Mouse (Mus musculus): ENCODE results near the gene Cort.
"Not testable (repeated sequence)": the region's sequence is repeated elsewhere in the genome, so short reads cannot be mapped to it uniquely, and the experiment has no call there.

The Cort gene

GRCm38 (mm10) chr4:149145151-149145550, 18.6 kb upstream of the Cort start:
- DNase-seq: no peak

- DNase-seq: peak; percentile 79
Measured at GRCm38 (mm10) chr4:149144459-149144858, 17.9 kb upstream of the Cort start.

- no peak for DNase-seq
Measured at GRCm38 (mm10) chr4:149143594-149143993, 17.0 kb upstream of the Cort start.

GRCm38 (mm10) chr4:149138515-149138914, 12.0 kb upstream of the Cort start:
- DNase-seq: no peak

GRCm38 (mm10) chr4:149136982-149137770, 10.6 kb upstream of the Cort start, which contains the start of gene Cenps:
Cenps (minus strand) TSS chr4:149137629.
- peak; percentile 93 for DNase-seq

- DNase-seq: no peak
Measured at GRCm38 (mm10) chr4:149136116-149136850, 9.7 kb upstream of the Cort start.

- DNase-seq: no peak
Measured at GRCm38 (mm10) chr4:149133395-149133794, 6.8 kb upstream of the Cort start.

- DNase-seq: no peak
Measured at GRCm38 (mm10) chr4:149131789-149132565, 5.4 kb upstream of the Cort start.

GRCm38 (mm10) chr4:149131021-149131752, 4.6 kb upstream of the Cort start:
- DNase-seq: no peak

GRCm38 (mm10) chr4:149128467-149128866, 1.9 kb upstream of the Cort start:
- no peak for DNase-seq

GRCm38 (mm10) chr4:149126115-149126509, 451 bp downstream of the Cort start:
- DNase-seq: no peak

- no peak for DNase-seq
Measured at GRCm38 (mm10) chr4:149125341-149126114, 1.0 kb downstream of the Cort start.

- DNase-seq: no peak
Measured at GRCm38 (mm10) chr4:149123432-149123831, 3.1 kb downstream of the Cort start.

- not testable (repeated sequence) for DNase-seq
Measured at GRCm38 (mm10) chr4:149119978-149120562, 6.5 kb downstream of the Cort start.

- DNase-seq: peak; percentile 94
Measured at GRCm38 (mm10) chr4:149103875-149104561, 22.5 kb downstream of the Cort start, which contains the start of gene Dffa. Dffa (plus strand) TSS chr4:149104146.

- no peak for DNase-seq
Measured at GRCm38 (mm10) chr4:149101456-149101855, 25.1 kb downstream of the Cort start.

- DNase-seq: not testable (repeated sequence)
Measured at GRCm38 (mm10) chr4:149100449-149100848, 26.1 kb downstream of the Cort start.

GRCm38 (mm10) chr4:149099369-149100017, 27.1 kb downstream of the Cort start, which contains the start of gene Pex14:
Pex14 (minus strand) TSS chr4:149099876.
- DNase-seq: peak; percentile 91

- DNase-seq: no peak
Measured at GRCm38 (mm10) chr4:149098571-149098970, 28.0 kb downstream of the Cort start.

- DNase-seq: no peak
Measured at GRCm38 (mm10) chr4:149097956-149098355, 28.6 kb downstream of the Cort start.

Measured in thymus, postnatal 14 days (tissue).